Mouse (Mus musculus): ENCODE results near the gene Fam213b. TPM values are rescaled to one million over a fixed set of nuclear protein-coding genes. Genes with fewer than 3 reads are reported as not detected.

Fam213b gene
- polyA plus RNA-seq, 1 experiment from 2014 or later, result 42.0 TPM

DNA sequence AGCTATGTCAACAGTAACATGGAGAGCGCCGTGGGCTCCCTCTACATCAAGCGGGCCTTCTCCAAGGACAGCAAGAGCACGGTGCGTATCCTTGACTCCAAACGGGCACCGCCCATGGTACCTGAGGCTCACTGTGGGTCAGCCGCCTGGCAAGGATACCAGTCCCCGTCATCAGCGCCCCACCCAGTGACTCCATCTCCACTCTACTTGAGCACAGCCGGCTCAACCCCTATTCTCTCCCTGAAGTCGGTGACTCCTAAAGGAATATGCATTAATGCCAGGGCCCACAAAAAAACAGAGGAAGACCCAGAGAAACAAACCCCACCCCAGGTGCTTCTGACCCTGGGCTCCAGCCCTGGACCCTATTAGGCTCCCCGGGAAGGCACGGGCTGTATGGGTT is 8.0 kb downstream of the Fam213b start:
- no peak overlapping the region for H3K27ac ChIP-seq (ENCODE audit: low read length)
- H3K4me2 ChIP-seq (ENCODE audit: low read length), result no peak overlapping the region
- no peaks in the 10 kb centered on the region for H3K36me3 ChIP-seq (ENCODE audit: control insufficient read depth, insufficient read depth)
- H3K9me3 ChIP-seq (ENCODE audit: control insufficient read depth, low read length), result no peaks in the 10 kb centered on the region
- no peaks in the 10 kb centered on the region for H3K4me1 ChIP-seq (replicated peaks; ENCODE audit: control insufficient read depth, insufficient read depth, low read length)
- no peak overlapping the region for H3K9ac ChIP-seq (replicated peaks; ENCODE audit: low read depth, low read length)
- no peak for ATAC-seq
- WGBS, result 92% methylated on average over 14 of the region's 14 CpGs
- no peak overlapping the region for H3K4me3 ChIP-seq (replicated peaks; ENCODE audit: low read length)
- H3K27me3 ChIP-seq (replicated peaks; ENCODE audit: control insufficient read depth, insufficient read depth, low read length), result no peaks in the 10 kb centered on the region

DNA sequence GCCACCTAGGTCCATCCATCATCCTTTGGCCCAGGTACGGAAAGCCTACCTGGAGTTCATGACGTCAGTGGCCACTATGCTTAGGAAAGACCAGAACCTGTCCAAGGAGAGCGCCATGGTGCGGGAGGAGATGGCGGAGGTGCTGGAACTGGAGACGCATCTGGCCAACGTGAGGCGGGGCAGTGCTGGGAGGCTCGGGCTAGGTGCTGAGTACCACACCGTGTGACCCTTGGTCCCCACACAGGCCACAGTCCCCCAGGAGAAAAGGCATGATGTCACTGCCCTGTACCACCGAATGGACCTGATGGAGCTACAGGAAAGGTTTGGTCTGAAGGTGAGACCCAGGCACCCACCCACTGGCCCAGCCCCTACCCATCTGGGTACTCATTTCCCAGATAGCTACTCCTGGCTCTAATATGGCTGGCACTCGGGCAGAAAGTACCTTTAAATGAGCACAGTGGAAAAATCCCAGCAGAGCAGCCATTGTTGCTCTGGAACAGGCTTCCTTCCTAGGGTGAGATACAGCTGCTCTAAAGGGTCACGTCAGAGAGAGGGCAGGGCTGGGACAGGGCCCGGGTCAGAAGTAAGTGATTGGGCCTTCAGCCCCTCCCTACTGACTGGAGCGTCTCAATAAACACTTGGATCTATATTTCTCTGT is 11.2 kb downstream of the Fam213b start:
- no peak for ATAC-seq
- WGBS, result 82% methylated on average over 15 of the region's 15 CpGs
- Histone ChIP-seq H3K4me2 (ENCODE audit: low read length) (no peak overlapping the region), H3K4me3 (replicated peaks; ENCODE audit: low read length) (no peak overlapping the region), H3K27me3 (replicated peaks; ENCODE audit: control insufficient read depth, insufficient read depth, low read length) (no peaks in the 10 kb centered on the region), H3K27ac (ENCODE audit: low read length) (no peak overlapping the region), H3K9ac (replicated peaks; ENCODE audit: low read depth, low read length) (no peak overlapping the region), H3K9me3 (ENCODE audit: control insufficient read depth, low read length) (no peaks in the 10 kb centered on the region), H3K36me3 (ENCODE audit: control insufficient read depth, insufficient read depth) (no peaks in the 10 kb centered on the region), H3K4me1 (replicated peaks; ENCODE audit: control insufficient read depth, insufficient read depth, low read length) (no peaks in the 10 kb centered on the region)

DNA sequence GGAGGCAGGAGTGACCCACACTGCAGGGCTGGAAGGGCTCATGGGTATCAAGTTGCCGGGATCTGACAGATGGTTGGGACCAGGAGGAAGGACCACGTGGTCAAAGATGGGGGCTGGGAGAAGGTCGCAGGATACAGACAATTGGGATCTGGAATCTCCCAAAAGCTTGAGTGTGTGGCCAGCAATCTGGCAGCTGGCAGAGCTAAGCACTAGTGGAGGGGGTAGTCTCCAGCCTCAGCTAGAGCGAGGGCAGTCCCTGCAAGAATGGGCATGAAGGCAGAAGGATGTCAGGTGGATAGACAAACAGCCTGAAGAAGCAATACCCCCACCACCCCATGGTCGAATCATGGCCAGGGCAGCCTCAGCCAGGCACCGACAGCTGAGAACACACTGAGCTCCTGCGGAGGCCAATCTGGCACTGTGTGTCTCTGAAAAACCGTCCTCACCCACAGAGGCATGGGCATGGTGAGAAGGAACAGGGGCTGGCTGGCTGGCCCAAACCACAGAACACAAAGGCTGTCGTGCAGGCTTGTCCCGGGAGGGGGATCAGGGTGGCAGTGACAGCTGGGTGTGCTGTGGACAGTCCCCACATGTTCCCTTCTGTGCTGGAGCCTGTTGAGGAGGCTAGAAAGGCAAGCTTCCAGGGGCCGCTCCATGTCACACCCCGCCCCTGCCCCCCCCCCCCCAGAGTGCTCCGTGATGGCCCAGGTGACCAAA is 11.9 kb downstream of the Fam213b start:
- WGBS, result 70% methylated on average over 13 of the region's 13 CpGs

GRCm38 (mm10) chr4:154885416-154885815 is 13.5 kb downstream of the Fam213b start:
- WGBS, result 89% methylated on average over 11 of the region's 11 CpGs
- Histone ChIP-seq H3K27me3 (replicated peaks; ENCODE audit: control insufficient read depth, insufficient read depth, low read length) (no peaks in the 10 kb centered on the region), H3K4me3 (replicated peaks; ENCODE audit: low read length) (no peak overlapping the region), H3K9me3 (ENCODE audit: control insufficient read depth, low read length) (no peaks in the 10 kb centered on the region), H3K9ac (replicated peaks; ENCODE audit: low read depth, low read length) (no peak overlapping the region), H3K27ac (ENCODE audit: low read length) (no peak overlapping the region), H3K36me3 (ENCODE audit: control insufficient read depth, insufficient read depth) (no peaks in the 10 kb centered on the region), H3K4me2 (ENCODE audit: low read length) (no peak overlapping the region), H3K4me1 (replicated peaks; ENCODE audit: control insufficient read depth, insufficient read depth, low read length) (no peaks in the 10 kb centered on the region)
- no peak for ATAC-seq

More for the DNA sequence above, 11.9 kb downstream of the Fam213b start:
- Histone ChIP-seq H3K36me3 (ENCODE audit: control insufficient read depth, insufficient read depth) (no peaks in the 10 kb centered on the region), H3K4me3 (replicated peaks; ENCODE audit: low read length) (no peak overlapping the region), H3K4me2 (ENCODE audit: low read length) (no peak overlapping the region), H3K4me1 (replicated peaks; ENCODE audit: control insufficient read depth, insufficient read depth, low read length) (no peaks in the 10 kb centered on the region), H3K9ac (replicated peaks; ENCODE audit: low read depth, low read length) (no peak overlapping the region), H3K9me3 (ENCODE audit: control insufficient read depth, low read length) (no peaks in the 10 kb centered on the region), H3K27ac (ENCODE audit: low read length) (no peak overlapping the region), H3K27me3 (replicated peaks; ENCODE audit: control insufficient read depth, insufficient read depth, low read length) (no peaks in the 10 kb centered on the region)
- no peak for ATAC-seq

DNA sequence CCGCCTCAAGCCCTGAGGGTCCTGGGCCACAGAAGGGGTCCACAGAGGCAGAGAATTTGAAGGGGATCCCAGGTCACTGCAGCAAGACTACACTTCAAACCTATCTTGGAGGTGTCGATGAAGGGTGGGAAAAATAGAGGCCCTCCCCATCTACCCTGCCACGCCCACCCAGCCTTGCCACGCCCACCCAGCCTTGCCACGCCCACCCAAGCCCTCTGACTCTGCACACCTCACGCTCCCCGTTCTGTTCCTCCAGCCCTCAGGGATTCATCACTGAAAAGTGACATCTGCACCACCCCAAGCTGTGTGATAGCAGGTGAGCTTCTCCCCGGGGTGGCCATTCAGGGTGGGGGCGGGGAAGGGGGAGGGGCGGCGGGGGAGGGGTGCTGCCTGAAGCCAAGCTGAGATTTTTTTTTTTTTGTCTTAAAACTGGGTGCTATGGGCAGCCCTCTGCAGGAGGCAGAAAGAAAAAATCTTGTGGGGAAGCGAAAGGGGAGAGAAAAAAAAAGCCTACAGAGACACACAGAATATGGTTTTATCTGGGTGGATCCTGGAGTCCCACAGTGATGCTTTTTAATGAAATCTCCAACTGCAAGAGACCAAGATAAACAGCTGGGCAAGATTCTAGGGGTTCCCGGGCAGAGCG is 16.8 kb downstream of the Fam213b start:
- Histone ChIP-seq H3K9me3 (ENCODE audit: control insufficient read depth, low read length) (no peaks in the 10 kb centered on the region), H3K4me2 (ENCODE audit: low read length) (no peak overlapping the region), H3K27ac (ENCODE audit: low read length) (no peak overlapping the region), H3K36me3 (ENCODE audit: control insufficient read depth, insufficient read depth) (no peaks in the 10 kb centered on the region), H3K9ac (replicated peaks; ENCODE audit: low read depth, low read length) (no peak overlapping the region), H3K27me3 (replicated peaks; ENCODE audit: control insufficient read depth, insufficient read depth, low read length) (no peaks in the 10 kb centered on the region), H3K4me3 (replicated peaks; ENCODE audit: low read length) (no peak overlapping the region), H3K4me1 (replicated peaks; ENCODE audit: control insufficient read depth, insufficient read depth, low read length) (peaks cover 5% of the 10 kb centered on the region; the same call in 1 of the 2 replicates)
- no peak for ATAC-seq
- 36% methylated on average over 14 of the region's 14 CpGs for WGBS

- Histone ChIP-seq H3K4me1 (replicated peaks; ENCODE audit: control insufficient read depth, insufficient read depth, low read length) (peaks cover 5% of the 10 kb centered on the region; the same call in 1 of the 2 replicates), H3K4me3 (replicated peaks; ENCODE audit: low read length) (no peak overlapping the region), H3K4me2 (ENCODE audit: low read length) (no peak overlapping the region), H3K9ac (replicated peaks; ENCODE audit: low read depth, low read length) (no peak overlapping the region), H3K27ac (ENCODE audit: low read length) (no peak overlapping the region), H3K27me3 (replicated peaks; ENCODE audit: control insufficient read depth, insufficient read depth, low read length) (no peaks in the 10 kb centered on the region; the same call in 1 of the 2 replicates), H3K36me3 (ENCODE audit: control insufficient read depth, insufficient read depth) (no peaks in the 10 kb centered on the region), H3K9me3 (ENCODE audit: control insufficient read depth, low read length) (no peaks in the 10 kb centered on the region)
- 82% methylated on average over 6 of the region's 6 CpGs for WGBS
- no peak for ATAC-seq
Measured at GRCm38 (mm10) chr4:154880730-154881129, 18.2 kb downstream of the Fam213b start.

DNA sequence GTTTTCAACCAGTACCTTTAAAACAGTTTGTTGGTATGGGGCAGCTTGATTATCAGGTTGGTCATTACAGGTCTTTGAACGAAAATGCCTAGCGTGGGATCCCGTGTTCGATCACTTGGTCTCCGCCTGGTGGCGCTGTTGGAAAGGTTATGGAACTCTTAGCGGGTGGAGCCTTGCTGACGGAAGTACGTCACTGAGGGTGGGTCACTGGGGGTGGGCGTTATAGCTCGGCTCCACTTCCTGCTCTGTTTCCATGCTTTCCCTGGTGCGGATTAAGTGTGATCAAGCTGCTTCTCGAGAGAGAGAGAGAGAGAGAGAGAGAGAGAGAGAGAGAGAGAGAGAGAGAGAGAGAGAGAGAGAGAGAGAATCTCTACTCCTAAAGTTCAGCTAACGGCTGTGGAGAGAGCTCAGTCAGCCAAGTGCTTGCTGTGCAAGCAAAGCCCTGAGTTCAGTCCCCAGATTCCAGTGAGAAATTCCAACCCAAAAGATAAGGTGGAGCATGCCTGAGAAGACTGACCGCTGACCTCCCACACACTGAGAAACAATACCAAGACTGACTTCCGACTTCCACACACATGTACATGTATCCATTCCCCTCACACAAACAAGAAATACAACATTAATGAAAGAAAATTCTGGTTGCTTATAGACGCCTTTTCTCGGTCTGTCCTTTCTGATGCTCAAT is 20.9 kb downstream of the Fam213b start:
- Histone ChIP-seq H3K27ac (ENCODE audit: low read length) (no peak overlapping the region), H3K27me3 (replicated peaks; ENCODE audit: control insufficient read depth, insufficient read depth, low read length) (no peaks in the 10 kb centered on the region; the same call in 1 of the 2 replicates), H3K9ac (replicated peaks; ENCODE audit: low read depth, low read length) (no peak overlapping the region; the same call in 1 of the 2 replicates), H3K4me3 (replicated peaks; ENCODE audit: low read length) (peak overlapping the region; percentile 27), H3K4me1 (replicated peaks; ENCODE audit: control insufficient read depth, insufficient read depth, low read length) (peaks cover 5% of the 10 kb centered on the region; the same call in 1 of the 2 replicates), H3K4me2 (ENCODE audit: low read length) (peak overlapping the region; percentile 44), H3K36me3 (ENCODE audit: control insufficient read depth, insufficient read depth) (no peaks in the 10 kb centered on the region), H3K9me3 (ENCODE audit: control insufficient read depth, low read length) (no peaks in the 10 kb centered on the region)
- peak; percentile 97 for ATAC-seq
- 11% methylated on average over 18 of the region's 18 CpGs for WGBS

DNA sequence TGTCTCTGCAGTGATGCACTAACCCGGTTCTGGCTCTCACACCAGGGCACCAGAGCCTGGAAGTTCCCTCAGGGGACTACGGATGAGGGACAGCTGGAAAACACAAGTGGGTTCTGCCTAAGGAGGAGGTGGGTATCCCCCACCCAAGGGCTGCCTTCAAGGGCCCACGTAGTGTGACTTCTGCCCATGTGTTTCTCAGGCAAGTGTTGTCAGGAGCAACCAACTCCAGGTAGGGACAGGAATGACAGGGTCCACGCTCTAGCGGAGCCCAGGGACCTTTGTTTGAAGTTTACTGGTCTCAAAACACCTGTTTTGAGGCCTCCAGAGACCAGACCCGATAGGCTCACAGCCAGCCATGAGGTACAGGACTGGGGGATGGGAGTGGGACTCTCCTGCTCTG is 25.7 kb downstream of the Fam213b start:
- Histone ChIP-seq H3K36me3 (ENCODE audit: control insufficient read depth, insufficient read depth) (no peaks in the 10 kb centered on the region), H3K4me2 (ENCODE audit: low read length) (no peak overlapping the region), H3K27ac (ENCODE audit: low read length) (no peak overlapping the region), H3K9ac (replicated peaks; ENCODE audit: low read depth, low read length) (no peak overlapping the region), H3K27me3 (replicated peaks; ENCODE audit: control insufficient read depth, insufficient read depth, low read length) (peaks cover 5% of the 10 kb centered on the region; the same call in 1 of the 2 replicates), H3K4me3 (replicated peaks; ENCODE audit: low read length) (no peak overlapping the region), H3K4me1 (replicated peaks; ENCODE audit: control insufficient read depth, insufficient read depth, low read length) (peaks cover 4% of the 10 kb centered on the region), H3K9me3 (ENCODE audit: control insufficient read depth, low read length) (no peaks in the 10 kb centered on the region)
- 76% methylated on average over 6 of the region's 6 CpGs for WGBS
- ATAC-seq, result no peak
